Mouse (Mus musculus) lung, postnatal 14 days (tissue): Measurements from ENCODE around the gene Ifngr2.

ENCODE experiments used
- DNase-seq: peaks from one replicate; pipeline ENCODE4 v3.0.0; 2021

Ifngr2 gene

GRCm38 (mm10) chr16:91537065-91537464 is 9.8 kb upstream of the Ifngr2 start:
- DNase-seq, result no peak

GRCm38 (mm10) chr16:91538051-91538450 is 8.8 kb upstream of the Ifngr2 start:
- no peak for DNase-seq

- no peak for DNase-seq
These were observed 8.4 kb upstream of the Ifngr2 start for GRCm38 (mm10) chr16:91538513-91538912.

GRCm38 (mm10) chr16:91541573-91542081 is 5.2 kb upstream of the Ifngr2 start:
- DNase-seq, result no peak

DNA sequence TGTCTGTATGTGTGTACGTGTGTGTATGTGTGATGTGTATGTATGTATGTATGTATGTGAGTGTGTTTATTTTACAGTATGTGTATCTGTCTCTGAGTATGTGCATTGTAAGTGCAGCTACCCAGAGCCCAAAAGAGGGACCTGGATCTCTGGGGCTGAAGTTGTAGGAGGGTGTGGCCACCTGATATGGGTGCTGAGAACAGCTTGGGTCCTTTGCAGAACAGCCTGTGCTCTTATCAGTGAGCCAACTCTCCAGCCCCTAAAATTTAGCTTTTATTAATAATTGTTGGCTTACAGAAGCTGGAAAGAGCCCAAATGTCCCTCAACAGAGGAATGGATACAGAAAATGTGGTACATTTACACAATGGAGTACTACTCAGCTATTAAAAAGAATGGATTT is 3.3 kb upstream of the Ifngr2 start:
- no peak for DNase-seq

GRCm38 (mm10) chr16:91545597-91546281 is 1.1 kb upstream of the Ifngr2 start:
- peak; percentile 56 for DNase-seq

- DNase-seq, result peak; percentile 48
These were observed 459 bp upstream of the Ifngr2 start for GRCm38 (mm10) chr16:91546391-91546835.

DNA sequence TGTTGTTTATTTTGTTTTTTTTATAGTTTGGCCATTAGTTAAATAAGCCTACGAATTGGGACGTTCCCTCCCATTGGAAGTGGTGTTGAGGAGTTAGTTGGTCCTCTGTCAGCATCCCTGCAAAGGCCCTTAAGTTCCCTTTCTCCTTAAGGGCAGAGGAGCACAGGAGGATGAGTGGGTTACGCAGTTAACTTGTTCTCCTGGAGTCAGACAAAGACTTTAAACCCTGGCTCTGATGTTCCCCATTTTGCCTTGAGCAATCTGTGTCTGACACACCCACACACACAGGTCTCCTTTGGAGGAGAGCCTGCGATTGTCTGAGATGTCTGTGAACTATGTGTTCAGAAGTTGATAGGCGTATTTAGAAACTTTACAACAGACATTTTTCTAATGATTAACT is 1.1 kb downstream of the Ifngr2 start:
- no peak for DNase-seq

- DNase-seq, result no peak
These were observed 1.7 kb downstream of the Ifngr2 start for GRCm38 (mm10) chr16:91548586-91548985.

DNA sequence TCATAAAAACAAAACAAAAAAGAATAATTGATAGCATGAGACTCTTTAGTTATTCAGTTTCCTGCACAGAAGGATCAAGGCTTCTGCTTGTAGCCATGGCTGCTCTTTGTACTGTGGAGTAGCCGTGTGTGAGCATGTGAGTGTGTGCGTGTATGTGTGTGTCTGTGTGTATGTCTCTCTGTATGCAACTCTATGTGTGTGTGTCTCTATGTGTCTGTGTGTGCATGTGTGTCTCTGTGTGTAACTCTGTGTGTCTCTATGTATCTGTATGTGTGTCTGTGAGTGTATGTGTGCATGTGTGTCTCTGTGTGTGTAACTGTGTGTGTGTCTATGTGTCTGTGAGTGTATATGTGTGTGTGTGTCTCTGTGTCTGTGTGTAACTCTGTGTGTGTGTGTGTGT is 2.1 kb downstream of the Ifngr2 start:
- no peak for DNase-seq

DNA sequence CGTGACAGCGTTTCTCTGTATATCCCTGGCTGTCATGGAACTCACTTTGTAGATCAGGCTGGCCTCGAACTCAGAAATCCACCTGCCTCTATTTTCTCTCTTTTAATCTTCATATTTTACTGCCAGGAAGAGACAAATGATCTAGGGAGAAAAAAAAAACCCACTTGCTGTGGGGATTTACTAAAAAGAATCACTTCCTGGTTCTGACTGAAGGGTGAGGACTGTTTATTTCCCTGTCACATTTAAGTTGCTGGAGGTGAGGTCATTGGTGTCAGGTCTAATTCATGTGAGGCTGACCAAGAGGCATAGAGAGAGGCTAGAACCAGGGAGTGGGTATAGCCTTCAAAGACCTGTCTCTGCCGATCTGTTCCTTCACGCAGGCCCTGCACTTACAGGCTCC is 2.7 kb downstream of the Ifngr2 start:
- no peak for DNase-seq

GRCm38 (mm10) chr16:91551081-91551524 is 4.2 kb downstream of the Ifngr2 start:
- no peak for DNase-seq

GRCm38 (mm10) chr16:91552072-91552471 is 5.2 kb downstream of the Ifngr2 start:
- DNase-seq, result no peak

DNA sequence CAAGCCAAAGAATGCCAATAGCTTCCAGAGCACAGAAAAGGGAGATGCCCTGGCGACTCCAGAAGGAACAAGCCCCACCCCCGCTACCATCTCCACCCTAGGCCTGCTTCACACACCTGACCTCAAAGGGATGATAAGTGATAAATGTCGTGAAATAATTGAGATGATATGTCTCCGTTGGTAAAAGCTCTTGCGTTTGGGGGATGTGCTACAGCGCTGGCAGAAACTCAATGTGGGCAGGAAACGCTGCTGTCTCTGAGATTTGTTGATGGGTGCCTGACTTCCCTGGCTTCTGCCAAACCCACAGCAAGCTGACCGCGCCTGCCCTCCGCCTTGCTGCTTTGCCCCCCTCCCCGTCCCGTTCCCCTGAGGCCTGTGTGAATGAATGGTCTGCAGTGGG is 6.8 kb downstream of the Ifngr2 start:
- peak; percentile 67 for DNase-seq

- no peak for DNase-seq
These were observed 8.2 kb downstream of the Ifngr2 start for GRCm38 (mm10) chr16:91555017-91555605.

- no peak for DNase-seq
These were observed 9.8 kb downstream of the Ifngr2 start for GRCm38 (mm10) chr16:91556659-91557058.

DNA sequence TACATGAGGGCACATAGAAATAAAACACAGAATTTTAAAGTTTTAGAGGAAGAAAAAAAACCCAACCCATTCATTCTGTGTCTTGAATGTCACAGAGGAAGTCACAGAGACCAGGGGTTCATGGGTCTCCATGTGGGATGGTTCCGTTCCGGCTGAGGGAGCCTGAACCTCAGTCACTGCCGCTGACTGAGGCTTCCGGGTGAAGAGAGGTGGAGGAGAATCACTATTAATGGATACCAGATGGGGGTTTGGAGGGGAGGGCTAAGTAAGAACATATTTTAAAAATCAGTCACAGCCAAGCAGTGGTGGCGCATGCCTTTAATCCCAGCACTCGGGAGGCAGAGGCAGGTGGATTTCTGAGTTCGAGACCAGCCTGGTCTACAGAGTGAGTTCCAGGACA is 10.3 kb downstream of the Ifngr2 start:
- DNase-seq, result no peak

- peak; percentile 71 for DNase-seq
These were observed 10.8 kb downstream of the Ifngr2 start for GRCm38 (mm10) chr16:91557693-91558092.

- DNase-seq, result peak; percentile 58
These were observed 14.2 kb downstream of the Ifngr2 start for GRCm38 (mm10) chr16:91561099-91561498.

DNA sequence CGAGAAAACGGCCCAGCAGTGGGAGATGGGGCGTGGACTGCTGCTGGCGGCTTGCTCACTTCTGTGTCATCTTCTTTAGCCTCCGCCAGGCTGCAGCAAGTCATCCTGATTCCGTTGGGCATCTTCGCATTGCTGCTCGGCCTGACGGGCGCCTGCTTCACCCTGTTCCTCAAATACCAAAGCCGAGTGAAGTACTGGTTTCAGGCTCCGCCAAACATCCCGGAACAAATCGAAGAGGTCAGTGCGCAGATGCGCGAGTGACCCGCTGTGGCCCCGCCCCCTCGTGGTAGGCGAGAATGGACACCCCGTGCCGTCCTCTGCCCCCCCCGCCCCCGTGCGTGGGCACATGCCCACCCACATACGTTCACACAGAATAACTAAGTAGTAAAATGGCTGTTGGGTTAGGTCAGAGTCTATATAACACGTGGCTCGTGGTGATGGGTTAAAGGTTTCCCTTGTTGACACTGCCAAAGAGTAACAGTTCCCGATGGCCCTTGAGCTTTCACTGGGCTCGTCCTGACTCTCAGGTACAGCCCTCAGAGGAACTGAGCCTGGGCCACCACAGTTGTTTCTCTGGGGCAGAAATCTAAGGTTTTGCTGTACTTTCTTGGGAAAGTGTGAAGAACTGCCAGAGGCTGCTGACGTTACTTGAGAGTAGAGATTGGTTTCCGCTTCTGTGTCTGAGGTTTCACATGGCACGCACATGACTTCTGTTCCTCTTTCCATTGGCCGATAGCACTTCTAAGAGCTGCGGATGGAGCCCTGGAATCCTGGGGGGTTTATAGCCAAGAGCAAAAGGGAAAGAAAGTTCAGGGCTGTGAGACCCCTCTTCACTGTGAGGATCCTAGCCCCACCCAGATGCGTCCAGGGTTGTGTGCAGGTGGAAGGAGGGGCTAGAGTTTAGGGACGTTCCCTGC is 14.9 kb downstream of the Ifngr2 start:
- no peak for DNase-seq

- no peak for DNase-seq
These were observed 17.9 kb downstream of the Ifngr2 start for GRCm38 (mm10) chr16:91564580-91565291.

- no peak for DNase-seq
These were observed 18.6 kb downstream of the Ifngr2 start for GRCm38 (mm10) chr16:91565292-91565951.
